Mouse (Mus musculus) heart, embryonic 16.5 days (tissue): ENCODE results near the gene Pip5k1c. TPM values are rescaled to one million over a fixed set of nuclear protein-coding genes. Genes with fewer than 3 reads are reported as not detected.

Experiments
- ATAC-seq: fragments of 200-750 bp; cut with Nextera tagmentation; replicated peaks from 2 replicates; pipeline ENCODE4 v1.8.0; 2017; ENCODE audit warnings: moderate number of reproducible peaks; ENCODE audit not compliant: insufficient read depth, low FRiP score; ENCODE audit errors: extremely low read depth
- H3K27ac ChIP-seq: fragments of 300-500 bp; sonication (generic); 2 replicates; pipeline ENCODE4 v1.5.1; 2014; ENCODE audit warnings: mild to moderate bottlenecking, low read length, control low read depth, moderate library complexity
- H3K27me3 ChIP-seq: fragments of 300-500 bp; sonication (generic); 2 replicates; pipeline ENCODE4 v1.6.1; 2014; ENCODE audit warnings: low read length, mixed read lengths; ENCODE audit not compliant: control insufficient read depth, insufficient read depth
- H3K36me3 ChIP-seq: fragments of 300-500 bp; sonication (generic); 2 replicates; pipeline ENCODE4 v1.6.1; 2014; ENCODE audit not compliant: control insufficient read depth, insufficient read depth
- H3K4me1 ChIP-seq: fragments of 300-500 bp; sonication (generic); 2 replicates; pipeline ENCODE4 v1.6.1; 2014; ENCODE audit warnings: low read length, mixed read lengths; ENCODE audit not compliant: control insufficient read depth, insufficient read depth
- H3K4me2 ChIP-seq: fragments of 300-500 bp; sonication (generic); 2 replicates; pipeline ENCODE4 v1.6.1; 2014; ENCODE audit warnings: low read depth, mild to moderate bottlenecking, control low read depth, low read length
- H3K4me3 ChIP-seq: fragments of 300-500 bp; sonication (generic); 2 replicates; pipeline ENCODE4 v1.5.1; 2014; ENCODE audit warnings: mild to moderate bottlenecking, control low read depth, low read length
- H3K9ac ChIP-seq: fragments of 300-500 bp; sonication (generic); 2 replicates; pipeline ENCODE4 v1.6.1; 2014; ENCODE audit warnings: low read length, control low read depth
- H3K9me3 ChIP-seq: fragments of 300-500 bp; sonication (generic); replicated peaks from 2 replicates; pipeline ENCODE4 v1.6.1; 2016; ENCODE audit warnings: low read length; ENCODE audit not compliant: control insufficient read depth
- WGBS: fragments of 180-500 bp; shearing (Covaris S2); extraction: QIAGEN DNeasy Blood & Tissue Kit; methylation state at CpG from one replicate; pipeline ENCODE4 v1.1.7; 2014; 5-methylcytosine and 5-hydroxymethylcytosine counted together
- polyA plus RNA-seq: library from polyadenylated mRNA; unstranded; fragments of >200 nt; fragmentation: Nextera tagmentation; extraction: Ambion mirVana; gene quantifications from 2 replicates; pipeline ENCODE4 v1.2.1, GENCODE M21; 2015

Pip5k1c gene
- polyA plus RNA-seq, 1 experiment from 2014 or later, result 31.3 TPM

GRCm38 (mm10) chr10:81273842-81274241 is 18.9 kb upstream of the Pip5k1c start:
- Histone ChIP-seq H3K36me3 (peaks cover 23% of the 10 kb centered on the region), H3K27me3 (no peaks in the 10 kb centered on the region), H3K4me3 (no peak overlapping the region), H3K4me1 (peaks cover 3% of the 10 kb centered on the region), H3K9ac (no peak overlapping the region), H3K27ac (no peak overlapping the region), H3K4me2 (no peak overlapping the region), H3K9me3 (no peaks in the 10 kb centered on the region)
- 94% methylated on average over 19 of the region's 19 CpGs for WGBS
- no peak for ATAC-seq

GRCm38 (mm10) chr10:81277676-81278075 is 15.1 kb upstream of the Pip5k1c start:
- Histone ChIP-seq H3K9ac (no peak overlapping the region), H3K27me3 (peaks cover 7% of the 10 kb centered on the region; the same call in 1 of the 2 replicates)

GRCm38 (mm10) chr10:81279496-81279895 is 13.3 kb upstream of the Pip5k1c start:
- H3K4me3 ChIP-seq, result no peak overlapping the region
- H3K4me1 ChIP-seq, result 0 out of 2 replicates have a peak, but pooled peaks cover 2% of the 10 kb centered on the region
- H3K4me2 ChIP-seq, result peak overlapping the region; percentile 19; the same call in 1 of the 2 replicates
- ATAC-seq, result no peak
- peaks cover 20% of the 10 kb centered on the region for H3K27me3 ChIP-seq
- WGBS, result 26% methylated on average over 10 of the region's 10 CpGs
- H3K9ac ChIP-seq, result no peak overlapping the region
- no peak overlapping the region for H3K27ac ChIP-seq
- H3K36me3 ChIP-seq, result no peaks in the 10 kb centered on the region
- H3K9me3 ChIP-seq, result no peaks in the 10 kb centered on the region

More at GRCm38 (mm10) chr10:81277676-81278075, 15.1 kb upstream of the Pip5k1c start:
- peaks cover 10% of the 10 kb centered on the region for H3K36me3 ChIP-seq
- H3K4me1 ChIP-seq, result 0 out of 2 replicates have a peak, but pooled peaks cover 2% of the 10 kb centered on the region
- ATAC-seq, result no peak
- WGBS, result 69% methylated on average over 22 of the region's 22 CpGs
- H3K4me2 ChIP-seq, result no peak overlapping the region
- no peaks in the 10 kb centered on the region for H3K9me3 ChIP-seq
- no peak overlapping the region for H3K4me3 ChIP-seq
- no peak overlapping the region for H3K27ac ChIP-seq

- Histone ChIP-seq H3K4me3 (no peak overlapping the region), H3K4me2 (no peak overlapping the region)
Observed at GRCm38 (mm10) chr10:81284189-81284588, 8.6 kb upstream of the Pip5k1c start.

GRCm38 (mm10) chr10:81284719-81285118 is 8.0 kb upstream of the Pip5k1c start:
- Histone ChIP-seq H3K4me2 (peak overlapping the region; percentile 92), H3K27me3 (peaks cover 38% of the 10 kb centered on the region), H3K36me3 (no peaks in the 10 kb centered on the region), H3K4me3 (peak overlapping the region; percentile 62), H3K9me3 (no peaks in the 10 kb centered on the region), H3K9ac (no peak overlapping the region), H3K4me1 (peaks cover 11% of the 10 kb centered on the region), H3K27ac (no peak overlapping the region)
- WGBS, result 10% methylated on average over 17 of the region's 17 CpGs
- ATAC-seq, result no peak

More at GRCm38 (mm10) chr10:81284189-81284588, 8.6 kb upstream of the Pip5k1c start:
- Histone ChIP-seq H3K27me3 (peaks cover 34% of the 10 kb centered on the region), H3K4me1 (peaks cover 11% of the 10 kb centered on the region), H3K27ac (no peak overlapping the region), H3K9ac (no peak overlapping the region), H3K9me3 (no peaks in the 10 kb centered on the region), H3K36me3 (no peaks in the 10 kb centered on the region)
- ATAC-seq, result no peak
- WGBS, result 55% methylated on average over 6 of the region's 6 CpGs

DNA sequence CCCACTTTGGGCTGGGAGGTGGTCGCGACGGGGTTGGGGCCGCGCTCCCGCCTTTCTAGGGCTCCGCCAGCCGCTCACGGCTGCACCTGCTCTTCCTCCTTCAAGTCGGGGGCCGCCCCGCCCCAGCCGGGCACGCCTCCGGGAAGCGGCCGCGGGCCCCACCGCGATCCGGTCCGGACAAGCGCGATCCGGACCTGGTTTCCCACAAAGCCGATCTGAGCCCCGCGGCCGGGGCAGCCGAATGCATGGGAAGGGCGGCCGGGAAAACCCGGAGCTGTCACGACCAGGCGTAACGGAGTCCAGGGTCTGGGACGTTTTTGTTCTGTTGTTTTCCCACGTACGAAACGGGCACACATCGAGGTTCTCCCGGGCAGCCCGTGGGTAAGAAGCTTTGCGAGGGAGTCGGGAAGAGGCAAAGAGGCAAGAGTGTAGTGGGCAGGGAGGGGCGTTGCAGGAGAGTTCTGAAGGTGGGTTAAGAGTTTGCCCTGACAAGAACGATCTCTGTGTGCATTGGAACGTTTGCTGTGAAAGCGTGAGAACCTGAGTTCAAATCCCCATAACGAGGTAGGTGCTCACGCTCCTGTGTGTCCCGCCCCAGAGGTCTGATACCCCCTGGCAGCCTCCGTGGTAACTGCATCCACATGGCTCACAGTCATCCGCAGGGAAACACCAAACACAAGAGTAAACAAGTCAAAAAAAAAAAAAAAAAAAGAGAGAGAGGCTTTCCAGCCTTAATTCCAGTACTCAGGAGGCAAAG is 6.9 kb upstream of the Pip5k1c start:
- Histone ChIP-seq H3K36me3 (no peaks in the 10 kb centered on the region), H3K4me1 (peaks cover 16% of the 10 kb centered on the region), H3K4me2 (peak overlapping the region; percentile 92), H3K27me3 (peaks cover 36% of the 10 kb centered on the region), H3K9ac (peak overlapping the region; percentile 76), H3K4me3 (peak overlapping the region; percentile 62), H3K27ac (no peak overlapping the region), H3K9me3 (no peaks in the 10 kb centered on the region)
- ATAC-seq, result peak; percentile 68
- WGBS, result 2% methylated on average over 53 of the region's 54 CpGs

DNA sequence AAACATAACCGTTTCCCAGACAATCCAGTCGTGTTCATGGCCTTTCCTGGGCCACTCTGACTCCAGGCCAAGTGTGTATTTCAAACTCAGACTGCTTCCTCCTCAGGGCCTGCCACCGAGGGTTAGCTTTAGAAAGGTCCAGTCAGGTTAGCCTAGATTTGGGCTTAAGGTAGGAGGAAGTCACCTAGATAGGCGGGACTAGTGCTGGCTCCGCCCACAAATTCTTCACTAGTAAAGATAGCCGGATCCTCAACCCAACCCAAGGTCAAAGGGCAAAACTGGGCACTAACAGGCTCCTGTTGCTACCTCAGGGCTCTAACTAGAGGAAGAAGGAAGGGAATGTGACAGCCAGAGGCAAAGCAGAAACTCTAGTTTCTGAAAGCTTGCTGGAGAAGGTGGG is 6.2 kb upstream of the Pip5k1c start:
- no peak for ATAC-seq
- no peaks in the 10 kb centered on the region for H3K36me3 ChIP-seq
- H3K27ac ChIP-seq, result no peak overlapping the region
- WGBS, result 43% methylated on average over 6 of the region's 6 CpGs
- no peak overlapping the region for H3K4me2 ChIP-seq
- H3K9me3 ChIP-seq, result no peaks in the 10 kb centered on the region
- peaks cover 19% of the 10 kb centered on the region for H3K4me1 ChIP-seq
- H3K9ac ChIP-seq, result no peak overlapping the region
- no peak overlapping the region for H3K4me3 ChIP-seq
- peaks cover 33% of the 10 kb centered on the region for H3K27me3 ChIP-seq

DNA sequence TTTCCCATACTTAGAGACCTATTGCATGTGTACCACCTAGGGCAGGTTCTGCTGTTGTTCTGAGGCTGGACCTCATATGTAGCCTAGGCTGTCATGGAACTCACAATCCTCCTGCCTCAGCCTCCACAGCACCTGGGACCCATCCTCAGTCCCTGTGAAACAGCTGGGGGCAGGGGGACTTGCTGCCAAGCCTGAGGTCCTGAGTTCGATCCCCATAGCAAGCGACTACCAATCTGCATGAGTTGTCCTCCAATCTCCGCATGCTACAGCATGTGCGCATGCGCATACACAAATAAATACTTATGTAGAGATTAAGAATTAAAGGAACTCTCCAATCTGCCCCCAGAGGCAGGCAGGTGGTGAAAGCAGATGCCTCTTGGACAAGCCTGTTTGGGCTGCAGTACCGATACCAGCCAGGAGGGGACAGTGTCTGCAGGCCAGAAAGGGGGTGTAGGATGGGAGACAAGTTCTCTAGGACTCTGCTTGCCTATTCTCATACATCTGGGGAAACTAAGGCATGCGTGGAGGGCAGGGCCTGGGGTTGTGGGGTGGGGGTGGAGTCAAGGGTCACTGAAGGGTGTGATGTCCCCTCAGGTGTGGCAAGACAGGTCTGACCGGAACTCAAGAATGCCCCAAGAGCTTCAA is 5.1 kb upstream of the Pip5k1c start:
- 58% methylated on average over 8 of the region's 8 CpGs for WGBS
- no peaks in the 10 kb centered on the region for H3K36me3 ChIP-seq
- no peak overlapping the region for H3K27ac ChIP-seq

GRCm38 (mm10) chr10:81288601-81289000 is 4.2 kb upstream of the Pip5k1c start:
- Histone ChIP-seq H3K9ac (no peak overlapping the region), H3K27me3 (peaks cover 29% of the 10 kb centered on the region), H3K4me1 (peaks cover 23% of the 10 kb centered on the region), H3K36me3 (no peaks in the 10 kb centered on the region), H3K27ac (no peak overlapping the region), H3K4me2 (no peak overlapping the region), H3K4me3 (no peak overlapping the region), H3K9me3 (no peaks in the 10 kb centered on the region)
- 29% methylated on average over 6 of the region's 6 CpGs for WGBS
- no peak for ATAC-seq

More for the DNA sequence above, 5.1 kb upstream of the Pip5k1c start:
- H3K27me3 ChIP-seq, result peaks cover 33% of the 10 kb centered on the region
- no peak overlapping the region for H3K4me3 ChIP-seq
- no peak overlapping the region for H3K9ac ChIP-seq
- H3K4me1 ChIP-seq, result peaks cover 21% of the 10 kb centered on the region
- no peak overlapping the region for H3K4me2 ChIP-seq
- no peak for ATAC-seq
- no peaks in the 10 kb centered on the region for H3K9me3 ChIP-seq
